Mouse (Mus musculus) cerebellum, adult 11-12 months (tissue): ENCODE measurements around the gene Erfe.
A peak's percentile ranks its signal among the peaks of the same experiment; 100 is the strongest.

Experiments
- DNase-seq: peaks from one replicate; pipeline ENCODE4 v3.0.0; 2022

Gene Erfe

GRCm38 (mm10) chr1:91380453-91381090 lies 14.3 kb downstream of the Erfe start:
- DNase-seq, result peak; percentile 39

- DNase-seq, result no peak
Observed at GRCm38 (mm10) chr1:91381091-91381471, 14.9 kb downstream of the Erfe start.

- no peak for DNase-seq
Observed at GRCm38 (mm10) chr1:91390369-91390768, 24.1 kb downstream of the Erfe start.

GRCm38 (mm10) chr1:91397927-91398259 lies 31.7 kb downstream of the Erfe start:
- DNase-seq, result peak; percentile 46

- peak; percentile 91 for DNase-seq
Observed at GRCm38 (mm10) chr1:91398260-91399062, 32.2 kb downstream of the Erfe start, which contains the start of gene Ilkap. Gene Ilkap (minus strand): TSS chr1:91398815.

- DNase-seq, result no peak
Observed at GRCm38 (mm10) chr1:91404976-91405375, 38.7 kb downstream of the Erfe start.

GRCm38 (mm10) chr1:91405406-91406169 lies 39.4 kb downstream of the Erfe start:
- DNase-seq, result peak; percentile 91

- no peak for DNase-seq
Observed at GRCm38 (mm10) chr1:91407819-91408218, 41.6 kb downstream of the Erfe start.

GRCm38 (mm10) chr1:91411631-91412285 lies 45.5 kb downstream of the Erfe start:
- DNase-seq, result peak; percentile 55

- DNase-seq, result peak; percentile 69
Observed at GRCm38 (mm10) chr1:91412286-91413029, 46.2 kb downstream of the Erfe start.

- DNase-seq, result peak; percentile 96
Observed at GRCm38 (mm10) chr1:91413030-91413506, 46.8 kb downstream of the Erfe start.

- DNase-seq, result no peak
Observed at GRCm38 (mm10) chr1:91413536-91413897, 47.3 kb downstream of the Erfe start.

- DNase-seq, result peak; percentile 89
Observed at GRCm38 (mm10) chr1:91413898-91414594, 47.8 kb downstream of the Erfe start, which contains the start of gene Hes6. Gene Hes6 (minus strand): TSS chr1:91414038.

GRCm38 (mm10) chr1:91414903-91415302 lies 48.7 kb downstream of the Erfe start:
- DNase-seq, result peak; percentile 59

- DNase-seq, result no peak
Observed at GRCm38 (mm10) chr1:91415311-91415710, 49.1 kb downstream of the Erfe start.

- DNase-seq, result no peak
Observed at GRCm38 (mm10) chr1:91417991-91418390, 51.8 kb downstream of the Erfe start.

GRCm38 (mm10) chr1:91419862-91420600 lies 53.8 kb downstream of the Erfe start:
- DNase-seq, result no peak

GRCm38 (mm10) chr1:91420601-91421065 lies 54.4 kb downstream of the Erfe start:
- no peak for DNase-seq
